Mouse (Mus musculus) macrophage (primary cell): ENCODE measurements around the gene Cacna1c. TPM values are rescaled to one million over a fixed set of nuclear protein-coding genes. Genes with fewer than 3 reads are reported as not detected.

Source experiments
- H3K27ac ChIP-seq: fragments of 350-480 bp; formaldehyde crosslinking; 2 replicates; pipeline ENCODE4 v1.9.0; 2021
- H3K36me3 ChIP-seq: fragments of 350-480 bp; formaldehyde crosslinking; 2 replicates; pipeline ENCODE4 v1.9.0; 2021; ENCODE audit errors: inconsistent target
- H3K4me3 ChIP-seq: fragments of 350-480 bp; formaldehyde crosslinking; 2 replicates; pipeline ENCODE4 v1.9.0; 2021; ENCODE audit errors: inconsistent target
- H3K79me2 ChIP-seq: fragments of 350-480 bp; formaldehyde crosslinking; 2 replicates; pipeline ENCODE4 v1.9.0; 2021; ENCODE audit errors: inconsistent target
- WGBS: methylation state at CpG from one replicate; pipeline ENCODE4 v1.1.7; 2026; ENCODE audit warnings: inconsistent platforms; ENCODE audit not compliant: missing documents; 5-methylcytosine and 5-hydroxymethylcytosine counted together
- polyA plus RNA-seq: library from polyadenylated mRNA; stranded (reverse); fragments of 250-400 nt; gene quantifications from 3 replicates; pipeline ENCODE4 v1.2.4, GENCODE M21; 2018; ENCODE audit warnings: inconsistent platforms

Cacna1c gene
- polyA plus RNA-seq, 1 experiment from 2014 or later = not detected

DNA sequence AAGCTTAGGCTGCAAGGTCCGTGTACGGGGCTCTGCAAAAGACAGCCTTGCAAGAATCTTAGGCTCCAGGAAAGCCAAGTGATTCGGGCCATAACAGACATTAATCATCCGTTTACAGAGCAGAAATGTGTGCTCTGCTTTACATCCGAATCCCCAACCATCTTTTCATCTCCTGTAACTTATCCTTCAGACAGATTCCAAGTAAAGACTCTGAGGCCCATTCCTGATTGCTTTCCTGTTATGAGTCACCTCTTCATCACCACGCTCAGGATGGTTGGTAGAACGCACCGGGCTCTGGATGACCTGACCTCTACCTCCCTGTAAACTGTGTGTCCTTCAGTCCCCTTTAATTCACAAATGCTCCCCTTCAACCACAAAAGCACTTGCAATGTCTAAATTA, 175.0 kb downstream of the Cacna1c start:
- Histone ChIP-seq H3K27ac (no peak overlapping the region), H3K36me3 (no peaks in the 10 kb centered on the region), H3K4me3 (no peak overlapping the region), H3K79me2 (no peaks in the 10 kb centered on the region)
- WGBS = 87% methylated on average over 8 of the region's 8 CpGs

DNA sequence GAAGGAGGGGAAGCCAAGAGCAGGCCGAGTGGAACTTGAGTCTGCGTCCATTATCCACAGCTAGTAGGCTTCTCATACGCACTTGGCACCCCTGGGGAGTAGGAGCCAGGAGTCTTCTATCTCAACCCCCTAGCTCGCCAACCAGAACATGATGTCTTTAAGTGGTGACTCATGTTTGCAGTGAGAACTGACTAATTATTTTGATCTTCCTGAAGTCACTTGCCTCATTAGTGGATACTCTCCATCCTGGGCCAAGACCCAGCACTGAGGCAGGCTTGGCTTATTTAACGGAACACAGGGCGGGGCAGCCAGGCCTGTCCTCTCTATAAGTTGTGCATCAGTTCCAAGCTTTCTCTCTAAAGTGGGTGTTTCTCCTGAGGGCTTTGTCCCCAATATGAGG, 177.3 kb downstream of the Cacna1c start:
- no peaks in the 10 kb centered on the region for H3K79me2 ChIP-seq
- H3K27ac ChIP-seq = no peak overlapping the region
- 87% methylated on average over 6 of the region's 6 CpGs for WGBS
- H3K36me3 ChIP-seq = no peaks in the 10 kb centered on the region
- no peak overlapping the region for H3K4me3 ChIP-seq

DNA sequence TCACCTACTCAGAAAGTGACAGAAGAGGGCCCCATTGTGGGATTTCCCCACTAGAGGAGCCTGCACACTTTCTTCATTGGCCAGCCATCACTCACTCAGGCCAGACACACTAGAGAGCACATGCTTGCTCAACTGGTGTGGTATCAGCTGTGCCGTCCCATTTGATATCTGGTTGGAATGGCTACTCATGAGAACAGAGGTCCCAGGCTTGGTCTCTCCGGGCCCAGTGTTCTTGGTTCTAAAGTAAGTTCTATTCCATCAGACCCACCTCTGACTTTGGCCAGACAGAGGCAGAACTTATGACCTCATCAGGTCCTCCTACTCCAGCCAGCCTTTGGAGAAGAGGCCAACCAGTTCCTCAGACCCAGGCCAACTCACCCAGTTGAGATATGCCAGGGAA, 178.0 kb downstream of the Cacna1c start:
- H3K36me3 ChIP-seq = no peaks in the 10 kb centered on the region
- no peak overlapping the region for H3K4me3 ChIP-seq
- no peaks in the 10 kb centered on the region for H3K79me2 ChIP-seq
- 94% methylated on average over 2 of the region's 2 CpGs for WGBS
- no peak overlapping the region for H3K27ac ChIP-seq

DNA sequence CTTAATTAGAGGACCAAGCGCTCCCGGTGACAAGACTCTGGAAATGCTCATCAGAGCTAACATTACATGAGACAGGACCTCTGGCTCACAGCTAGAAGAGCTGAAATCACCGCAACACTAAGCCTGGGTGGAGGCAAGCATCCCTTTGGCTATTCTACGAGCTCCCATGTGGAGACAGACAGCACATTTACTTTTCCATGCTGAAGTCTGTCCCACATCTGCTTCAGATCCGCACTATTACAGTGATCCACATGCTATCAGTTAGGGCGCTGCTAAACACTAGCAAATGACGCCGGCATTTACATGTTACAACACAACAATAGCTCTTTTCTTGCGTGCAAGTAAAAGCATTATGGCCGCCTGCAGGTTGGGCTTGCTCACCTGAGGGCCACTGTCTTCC, 178.7 kb downstream of the Cacna1c start:
- H3K27ac ChIP-seq = no peak overlapping the region
- WGBS = 93% methylated on average over 10 of the region's 10 CpGs
- H3K4me3 ChIP-seq = no peak overlapping the region
- no peaks in the 10 kb centered on the region for H3K79me2 ChIP-seq
- no peaks in the 10 kb centered on the region for H3K36me3 ChIP-seq

DNA sequence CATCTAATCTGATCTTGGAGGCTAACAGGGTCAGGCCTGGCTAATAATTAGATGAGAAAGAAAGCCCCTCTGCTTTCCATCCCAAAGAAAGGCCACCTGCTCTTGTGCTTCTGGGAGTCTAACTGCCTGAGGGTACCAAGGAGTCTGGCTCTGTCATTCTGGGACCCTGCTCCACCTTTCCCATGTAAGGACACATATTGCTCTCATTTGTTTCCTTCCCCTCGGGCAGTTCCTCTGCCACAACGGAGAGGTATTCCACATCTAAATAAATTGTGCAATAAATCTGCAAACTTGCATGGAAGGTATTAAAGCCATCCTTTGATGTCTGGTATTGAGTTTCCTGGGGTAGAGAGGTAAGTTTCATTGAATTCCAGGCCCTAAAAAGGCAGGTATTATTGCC, 180.9 kb downstream of the Cacna1c start:
- Histone ChIP-seq H3K27ac (no peak overlapping the region), H3K36me3 (no peaks in the 10 kb centered on the region)

DNA sequence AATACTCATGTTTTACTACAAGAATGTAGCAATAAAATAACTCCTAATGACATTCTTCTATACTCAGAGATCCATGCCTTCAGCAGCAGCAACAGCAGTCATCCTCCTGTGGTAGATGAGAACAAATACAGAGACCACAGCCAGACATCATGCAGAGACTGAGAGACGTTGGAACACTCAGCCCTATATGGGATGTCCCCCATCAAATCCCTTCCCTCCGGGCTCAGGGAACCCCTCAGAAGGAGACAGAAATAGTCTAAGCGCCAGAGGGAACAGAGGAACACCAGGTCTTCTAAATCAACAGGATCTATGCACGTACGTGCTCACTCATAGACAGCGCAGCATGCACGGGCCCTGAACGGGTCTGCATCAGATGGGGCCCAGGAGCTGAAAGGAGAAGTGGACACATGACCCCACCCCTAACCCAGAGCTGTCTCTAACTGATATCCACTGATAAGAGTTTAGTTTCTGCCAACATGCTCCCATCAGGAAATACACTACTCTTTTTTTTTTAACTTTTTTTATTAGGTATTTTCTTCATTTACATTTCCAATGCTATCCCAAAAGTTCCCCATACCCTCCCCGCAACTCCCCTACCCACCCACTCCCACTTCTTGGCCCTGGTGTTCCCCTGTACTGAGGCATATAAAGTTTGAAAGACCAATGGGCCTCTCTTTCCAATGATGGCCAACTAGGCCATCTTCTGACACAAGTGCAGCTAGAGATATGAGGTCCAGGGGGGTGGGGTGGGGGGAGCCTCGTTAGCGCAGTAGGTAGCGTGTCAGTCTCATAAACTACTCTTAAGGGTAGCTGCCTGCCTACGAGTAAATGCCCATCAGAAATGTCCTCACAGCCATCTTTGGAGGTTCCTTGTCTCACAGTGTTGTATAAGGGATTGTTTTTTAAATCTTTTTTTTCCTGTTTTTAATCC, 182.8 kb downstream of the Cacna1c start:
- Histone ChIP-seq H3K36me3 (no peaks in the 10 kb centered on the region), H3K4me3 (no peak overlapping the region), H3K27ac (no peak overlapping the region), H3K79me2 (no peaks in the 10 kb centered on the region)
- WGBS = 39% methylated on average over 13 of the region's 13 CpGs

More for the DNA sequence above, 180.9 kb downstream of the Cacna1c start:
- no peaks in the 10 kb centered on the region for H3K79me2 ChIP-seq
- H3K4me3 ChIP-seq = no peak overlapping the region
- 60% methylated on average over 2 of the region's 2 CpGs for WGBS

DNA sequence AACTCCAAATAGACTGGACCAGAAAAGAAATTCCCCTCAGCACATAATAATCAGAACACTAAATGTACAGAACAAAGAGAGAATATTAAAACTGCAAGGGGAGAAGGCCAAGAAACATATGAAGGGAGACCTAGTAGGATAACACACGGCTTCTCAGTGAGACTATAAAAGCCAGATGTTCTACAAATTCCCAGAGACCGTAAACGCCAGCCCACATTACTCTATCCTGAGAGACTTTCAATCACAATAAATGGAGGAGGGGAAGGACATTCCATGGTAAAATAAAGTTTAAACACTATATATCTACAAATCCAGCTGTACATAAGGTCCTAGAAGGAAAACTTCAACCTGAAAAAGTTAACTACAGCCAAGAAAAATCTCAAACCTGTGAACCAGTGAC, 185.3 kb downstream of the Cacna1c start:
- Histone ChIP-seq H3K27ac (no peak overlapping the region), H3K79me2 (no peaks in the 10 kb centered on the region), H3K4me3 (no peak overlapping the region), H3K36me3 (no peaks in the 10 kb centered on the region)
- WGBS = 86% methylated on average over 3 of the region's 3 CpGs

DNA sequence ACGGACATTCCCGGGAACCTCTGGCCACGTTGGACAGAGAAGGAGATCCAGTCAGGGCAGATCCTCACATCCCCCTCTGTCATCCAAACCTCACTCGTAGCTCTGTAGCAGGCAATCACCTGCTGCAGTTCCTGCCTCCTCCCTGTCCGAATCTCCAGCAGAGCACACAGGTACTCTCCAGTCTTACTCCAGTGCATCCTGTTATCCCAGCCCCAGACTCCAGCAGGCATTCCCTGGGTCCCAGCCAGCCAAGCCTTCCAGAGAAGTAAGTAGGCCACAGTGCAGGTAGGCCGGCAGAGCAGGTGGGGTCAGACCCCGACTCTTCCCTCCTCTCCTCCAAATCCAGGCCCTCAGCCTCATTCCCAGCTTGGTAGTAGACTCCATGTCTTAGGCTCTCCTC, 186.7 kb downstream of the Cacna1c start:
- Histone ChIP-seq H3K27ac (no peak overlapping the region), H3K36me3 (no peaks in the 10 kb centered on the region), H3K79me2 (no peaks in the 10 kb centered on the region), H3K4me3 (no peak overlapping the region)
- WGBS = 87% methylated on average over 7 of the region's 7 CpGs

DNA sequence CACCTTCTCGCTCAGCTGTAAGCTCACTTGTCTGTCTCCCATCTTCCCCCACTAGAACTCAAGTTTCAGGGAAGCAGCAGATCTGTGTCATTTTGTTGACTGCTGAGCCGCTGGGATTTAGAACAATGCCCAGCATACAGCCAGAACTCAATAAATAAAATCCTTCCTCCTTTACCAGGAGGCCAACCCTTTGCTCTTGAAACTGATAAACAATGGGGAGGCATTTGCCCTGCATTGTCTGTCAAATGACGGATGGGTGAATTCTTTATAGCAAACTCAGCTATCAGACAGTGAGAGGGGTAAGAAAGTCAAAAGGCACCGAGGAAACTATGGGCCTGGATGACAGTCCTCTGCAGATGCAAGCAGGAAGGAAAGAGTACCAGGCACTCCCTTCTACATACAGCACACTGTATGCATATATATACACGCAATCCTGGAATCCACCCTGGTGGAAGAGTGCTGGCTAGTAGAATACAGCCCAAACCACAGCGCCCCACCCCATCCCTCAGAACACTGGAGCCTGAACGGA, 187.5 kb downstream of the Cacna1c start:
- 82% methylated on average over 7 of the region's 7 CpGs for WGBS
- Histone ChIP-seq H3K36me3 (no peaks in the 10 kb centered on the region), H3K27ac (no peak overlapping the region), H3K4me3 (no peak overlapping the region), H3K79me2 (no peaks in the 10 kb centered on the region)

DNA sequence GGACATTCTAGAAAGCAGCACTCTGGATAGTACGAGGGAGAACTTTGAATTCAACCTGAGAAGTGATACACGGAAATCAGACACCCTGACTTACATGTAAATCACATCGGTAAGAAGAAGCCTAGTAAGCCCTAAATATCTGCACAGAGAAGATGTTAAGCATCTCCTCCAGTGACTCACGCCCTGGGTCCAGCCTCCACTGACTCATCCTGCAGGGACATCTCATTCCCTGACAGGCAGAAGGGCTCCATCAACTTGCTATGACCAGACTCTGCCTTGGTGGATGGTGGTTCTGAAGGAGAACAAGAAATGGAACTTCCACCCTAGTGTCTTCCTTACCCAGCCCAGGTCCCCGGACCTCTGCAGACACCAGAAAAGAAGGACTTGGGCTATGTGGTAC, 191.6 kb downstream of the Cacna1c start:
- no peaks in the 10 kb centered on the region for H3K79me2 ChIP-seq
- no peak overlapping the region for H3K4me3 ChIP-seq
- no peaks in the 10 kb centered on the region for H3K36me3 ChIP-seq
- no peak overlapping the region for H3K27ac ChIP-seq
- 90% methylated on average over 5 of the region's 5 CpGs for WGBS

DNA sequence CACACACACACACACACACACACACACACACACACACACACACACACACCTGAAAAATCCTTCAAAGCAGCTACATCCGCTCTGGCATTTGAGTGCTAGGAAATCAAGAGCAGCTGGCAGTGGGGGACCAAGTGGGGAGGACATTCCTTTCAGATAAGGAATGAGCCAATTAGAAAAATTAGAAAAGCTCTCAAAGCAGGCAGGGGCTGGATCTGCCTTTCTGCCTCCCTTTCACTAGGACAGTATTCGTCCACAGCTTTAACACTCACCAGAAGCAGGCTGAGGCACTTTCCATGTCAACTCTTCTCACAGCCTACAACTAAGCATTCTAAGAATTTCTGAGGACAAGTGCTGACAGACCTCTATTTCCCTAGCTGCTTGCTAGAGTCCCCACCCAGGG, 194.8 kb downstream of the Cacna1c start:
- Histone ChIP-seq H3K79me2 (no peaks in the 10 kb centered on the region), H3K36me3 (no peaks in the 10 kb centered on the region), H3K4me3 (no peak overlapping the region), H3K27ac (no peak overlapping the region)
- 94% methylated on average over 2 of the region's 2 CpGs for WGBS

DNA sequence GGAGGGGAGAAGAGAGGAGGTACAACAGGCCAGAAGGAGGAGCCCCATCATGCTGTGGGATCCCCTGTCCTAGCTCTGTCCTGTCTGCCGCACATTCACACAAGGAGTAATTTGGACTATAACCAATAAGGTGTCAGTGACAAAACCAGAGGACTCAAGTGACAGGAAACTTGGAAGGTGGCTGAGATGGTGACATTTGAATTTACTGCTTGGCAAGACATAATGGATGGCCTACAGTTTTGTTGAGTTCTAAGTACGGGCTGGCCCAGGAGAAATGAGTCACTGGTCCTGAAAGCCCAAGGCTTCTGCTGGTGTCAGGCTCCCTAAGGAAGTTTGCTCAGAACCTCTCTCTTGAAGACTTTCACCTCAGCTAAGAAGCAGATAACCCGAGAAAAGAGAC, 196.0 kb downstream of the Cacna1c start:
- H3K36me3 ChIP-seq = no peaks in the 10 kb centered on the region
- no peak overlapping the region for H3K27ac ChIP-seq
- no peak overlapping the region for H3K4me3 ChIP-seq
- 63% methylated on average over 3 of the region's 3 CpGs for WGBS
- H3K79me2 ChIP-seq = no peaks in the 10 kb centered on the region

DNA sequence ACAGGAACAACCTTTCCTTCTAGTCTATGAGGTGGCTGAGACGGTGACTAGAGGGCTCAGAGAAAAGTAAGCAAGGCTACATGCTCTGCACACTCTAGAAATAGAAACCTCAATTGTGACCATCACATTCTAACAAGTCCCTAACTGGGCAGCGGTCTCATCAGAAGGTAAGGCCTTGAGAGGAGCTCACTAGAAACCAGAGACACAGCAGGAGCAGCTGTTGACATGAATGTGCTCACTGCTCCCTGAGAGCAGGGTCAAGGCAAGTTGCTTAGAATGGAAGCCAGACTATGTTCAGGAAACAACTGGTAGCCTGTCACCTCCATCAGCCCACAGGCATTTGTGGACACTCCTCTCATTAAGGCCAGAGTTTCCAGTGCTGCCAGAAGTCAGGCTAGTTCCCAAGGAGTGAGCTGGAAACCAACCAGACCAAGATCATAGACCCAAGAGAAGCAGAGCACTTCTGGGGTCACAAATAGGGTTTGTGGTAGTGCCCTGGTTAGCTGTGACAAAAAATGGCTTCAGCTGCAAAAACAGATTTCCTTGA, 196.8 kb downstream of the Cacna1c start:
- 89% methylated on average over 2 of the region's 2 CpGs for WGBS
- no peaks in the 10 kb centered on the region for H3K79me2 ChIP-seq
- no peaks in the 10 kb centered on the region for H3K36me3 ChIP-seq
- H3K4me3 ChIP-seq = no peak overlapping the region
- H3K27ac ChIP-seq = no peak overlapping the region

DNA sequence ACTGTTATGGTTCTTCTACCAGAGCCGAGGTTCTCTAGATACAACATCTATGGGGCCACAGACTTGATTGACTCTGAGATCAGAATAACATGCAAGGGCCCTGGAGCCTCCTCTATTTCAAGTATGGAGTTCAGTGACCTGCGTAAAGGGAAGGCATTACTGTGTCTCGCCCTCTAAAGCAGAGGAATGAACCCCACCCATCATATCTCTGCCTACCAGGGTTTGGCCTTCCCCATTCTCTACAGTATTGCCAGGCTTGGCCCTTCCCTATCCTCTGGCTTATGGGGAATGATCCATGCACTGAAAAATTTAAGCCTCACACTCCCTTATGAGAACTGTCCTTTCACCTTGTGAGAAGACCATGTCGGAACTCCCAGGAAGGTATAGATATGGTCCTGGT, 198.8 kb downstream of the Cacna1c start:
- Histone ChIP-seq H3K4me3 (no peak overlapping the region), H3K79me2 (no peaks in the 10 kb centered on the region), H3K27ac (no peak overlapping the region), H3K36me3 (no peaks in the 10 kb centered on the region)
- WGBS = 98% methylated on average over 4 of the region's 4 CpGs

DNA sequence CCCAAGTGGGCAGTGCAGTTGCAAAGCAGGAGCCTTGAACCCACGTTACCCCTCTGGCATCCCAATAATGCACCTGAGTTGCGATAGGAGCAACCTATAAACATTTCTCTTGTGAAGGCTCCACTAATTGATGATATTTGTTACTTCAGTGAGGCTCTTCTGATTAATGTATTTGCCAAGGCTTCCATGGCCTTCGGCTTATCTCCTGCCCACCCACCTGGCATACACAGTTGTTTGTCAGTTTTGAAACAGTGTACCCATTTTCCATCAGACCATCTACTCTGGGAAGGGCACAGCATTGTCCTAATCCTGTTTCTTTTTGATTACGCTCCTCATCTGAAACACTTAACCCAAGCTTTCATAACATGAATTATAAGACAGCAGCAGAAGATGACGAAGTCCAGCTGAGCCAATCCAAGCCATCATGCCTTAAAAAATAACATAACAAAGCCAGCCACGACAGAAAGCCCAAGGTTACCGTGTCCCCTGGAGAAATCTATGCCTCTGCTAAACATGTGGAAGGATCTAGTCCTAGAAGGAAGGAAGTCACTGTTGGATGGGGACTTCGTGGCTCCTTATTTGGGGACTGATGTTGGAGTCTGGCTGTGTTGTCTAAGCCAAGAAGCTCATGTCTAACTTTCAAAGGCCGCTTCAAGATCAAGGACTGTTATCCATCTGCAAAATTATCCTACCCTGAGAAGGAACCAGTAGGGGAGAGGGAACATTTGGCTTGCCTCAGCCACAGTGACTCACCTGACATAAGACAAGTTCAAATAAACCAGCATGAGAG, 201.8 kb downstream of the Cacna1c start:
- WGBS = 90% methylated on average over 9 of the region's 9 CpGs
- Histone ChIP-seq H3K79me2 (no peaks in the 10 kb centered on the region), H3K4me3 (no peak overlapping the region), H3K36me3 (no peaks in the 10 kb centered on the region), H3K27ac (no peak overlapping the region)
